Comparison of ENCODE assay signal across 23 mouse cellular contexts in genomic region chr8:94660418-94660817, GRCm38 (mm10). TPM values are rescaled to one million over a fixed set of nuclear protein-coding genes. Genes with fewer than 3 reads are reported as not detected.
"Had no signal": no experiment of that assay in that cellular context is flagged by ENCODE, and none has a peak within 500 bp of the region (broad histone marks: within the 10 kb centered on the region; RNA-seq: fewer than 3 reads in every experiment).

No protein-coding gene starts in this region.

- H3K27me3 ChIP-seq: limb, embryonic 13.5 days; liver, embryonic 12.5 days; liver, embryonic 15.5 days; lung, embryonic 15.5 days; megakaryocyte, embryonic 14.5 days; midbrain, embryonic 13.5 days; neural tube, embryonic 13.5 days had no signal

- ATAC-seq: hindbrain, embryonic 16.5 days; liver, embryonic 12.5 days; midbrain, embryonic 13.5 days; midbrain, embryonic 16.5 days had no signal

- H3K4me3 ChIP-seq: layer of hippocampus, adult 2 months; limb, embryonic 10.5 days; limb, embryonic 13.5 days; liver, embryonic 12.5 days; liver, embryonic 15.5 days; lung, embryonic 15.5 days; megakaryocyte, embryonic 14.5 days; midbrain, embryonic 10.5 days; midbrain, embryonic 13.5 days; myocyte; neural tube, embryonic 13.5 days had no signal

- H3K27ac ChIP-seq: kidney, postnatal 0 days; layer of hippocampus, adult 2 months; limb, embryonic 10.5 days; limb, embryonic 13.5 days; liver, embryonic 12.5 days; liver, embryonic 15.5 days; lung, embryonic 15.5 days; midbrain, embryonic 10.5 days; midbrain, embryonic 13.5 days; neural tube, embryonic 13.5 days had no signal

- H3K4me2 ChIP-seq: limb, embryonic 13.5 days; liver, embryonic 12.5 days; liver, embryonic 15.5 days; lung, embryonic 15.5 days; midbrain, embryonic 13.5 days; neural tube, embryonic 13.5 days had no signal

- H3K9me3 ChIP-seq: limb, embryonic 10.5 days; limb, embryonic 13.5 days; liver, embryonic 12.5 days; liver, embryonic 15.5 days; lung, embryonic 15.5 days; megakaryocyte, embryonic 14.5 days; midbrain, embryonic 10.5 days; midbrain, embryonic 13.5 days; neural tube, embryonic 13.5 days had no signal

- H3K4me1 ChIP-seq: limb, embryonic 10.5 days; limb, embryonic 13.5 days; lung, embryonic 15.5 days; megakaryocyte, embryonic 14.5 days; midbrain, embryonic 10.5 days; midbrain, embryonic 13.5 days had no signal

- H3K9ac ChIP-seq: limb, embryonic 13.5 days; liver, embryonic 12.5 days; liver, embryonic 15.5 days; lung, embryonic 15.5 days; midbrain, embryonic 13.5 days; neural tube, embryonic 13.5 days had no signal

- DNase-seq: kidney, adult 18-20 months; kidney, postnatal 25 days; liver; lung, adult 18-20 months; lung, postnatal 10 days; lung, postnatal 36 days; retina, postnatal 1 day; spleen, adult 18-20 months; thymus, postnatal 25 days had no signal

RNA-seq across cellular contexts. Expression of gene Pllp, which starts 35.7 kb away (rescaled TPM):
- polyA plus RNA-seq: limb, embryonic 10.5 days had no signal
